Mouse (Mus musculus): ENCODE measurements around the gene Spem2.

The Spem2 gene

GRCm38 (mm10) chr11:69835326-69835965, 17.2 kb upstream of the Spem2 start:
- peak; percentile 64 for DNase-seq

- peak; percentile 57 for DNase-seq
These were observed 15.8 kb upstream of the Spem2 start for GRCm38 (mm10) chr11:69834001-69834549.

- DNase-seq: no peak
These were observed 15.3 kb upstream of the Spem2 start for GRCm38 (mm10) chr11:69833554-69833953.

- peak; percentile 42 for DNase-seq
These were observed 10.6 kb upstream of the Spem2 start for GRCm38 (mm10) chr11:69828832-69829231.

- DNase-seq: peak; percentile 38
These were observed 5.2 kb upstream of the Spem2 start for GRCm38 (mm10) chr11:69823456-69823855.

GRCm38 (mm10) chr11:69822080-69822479, 3.8 kb upstream of the Spem2 start, which contains the start of gene Spem1:
Gene Spem1, minus strand, starts transcription at chr11:69822180.
- no peak for DNase-seq

GRCm38 (mm10) chr11:69818871-69819270, 606 bp upstream of the Spem2 start:
- DNase-seq: no peak

- no peak for DNase-seq
These were observed 1.7 kb downstream of the Spem2 start for GRCm38 (mm10) chr11:69816520-69816919.

GRCm38 (mm10) chr11:69815155-69815554, 3.1 kb downstream of the Spem2 start, which contains the start of gene Gm39566:
Gene Gm39566, minus strand, starts transcription at chr11:69815298.
- DNase-seq: no peak

GRCm38 (mm10) chr11:69810280-69810679, 8.0 kb downstream of the Spem2 start:
- no peak for DNase-seq

GRCm38 (mm10) chr11:69807641-69808040, 10.6 kb downstream of the Spem2 start:
- DNase-seq: no peak

GRCm38 (mm10) chr11:69806378-69806777, 11.9 kb downstream of the Spem2 start:
- DNase-seq: no peak

- DNase-seq: no peak
These were observed 13.0 kb downstream of the Spem2 start, which contains the start of gene Tmem102 for GRCm38 (mm10) chr11:69804972-69805909. Gene Tmem102, minus strand, starts transcription at chr11:69805624.

- DNase-seq: no peak
These were observed 13.7 kb downstream of the Spem2 start for GRCm38 (mm10) chr11:69804652-69804940.

- DNase-seq: no peak
These were observed 14.2 kb downstream of the Spem2 start for GRCm38 (mm10) chr11:69803786-69804651.

- no peak for DNase-seq
These were observed 14.9 kb downstream of the Spem2 start for GRCm38 (mm10) chr11:69803328-69803727.

- peak; percentile 65 for DNase-seq
These were observed 15.6 kb downstream of the Spem2 start for GRCm38 (mm10) chr11:69802648-69803105.

- no peak for DNase-seq
These were observed 16.8 kb downstream of the Spem2 start, which contains the start of gene Fgf11 for GRCm38 (mm10) chr11:69801379-69801977. Gene Fgf11, minus strand, starts transcription at chr11:69801857.

- peak; percentile 54 for DNase-seq
These were observed 17.7 kb downstream of the Spem2 start for GRCm38 (mm10) chr11:69800392-69801197.

GRCm38 (mm10) chr11:69800138-69800391, 18.2 kb downstream of the Spem2 start:
- DNase-seq: no peak

GRCm38 (mm10) chr11:69799394-69800137, 18.7 kb downstream of the Spem2 start:
- no peak for DNase-seq
